Mouse (Mus musculus): Measurements from ENCODE around the gene Cyp2c23.

The Cyp2c23 gene

GRCm38 (mm10) chr19:44028972-44029371, at the start of gene Cyp2c23:
Gene Cyp2c23, minus strand, starts transcription at chr19:44029208.
- DNase-seq (ENCODE audit: low read depth), result no peak

- no peak for DNase-seq (ENCODE audit: low read depth)
Measured at GRCm38 (mm10) chr19:44077024-44077423, 48.0 kb upstream of the Cyp2c23 start.

- no peak for DNase-seq (ENCODE audit: low read depth)
Measured at GRCm38 (mm10) chr19:44076457-44076856, 47.4 kb upstream of the Cyp2c23 start.

DNA sequence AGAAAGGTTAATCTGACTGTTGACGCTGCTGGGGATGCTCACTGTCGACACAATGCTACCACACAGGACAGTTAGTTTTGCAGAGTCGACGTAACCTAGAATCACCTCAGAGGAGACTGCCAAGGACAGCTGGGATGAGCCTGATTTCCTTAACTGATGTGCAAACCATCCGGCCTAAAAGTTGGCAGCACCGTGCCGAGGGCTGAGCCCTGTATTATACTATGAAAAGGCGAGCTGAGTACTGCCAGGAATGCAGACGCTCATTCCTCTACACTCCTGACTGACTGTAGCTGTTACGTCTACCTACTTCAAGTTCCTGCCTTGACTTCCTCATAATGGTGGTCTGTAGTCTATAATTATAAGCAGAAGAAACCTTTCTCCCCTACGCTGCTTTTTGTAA, 46.0 kb upstream of the Cyp2c23 start:
- no peak for DNase-seq (ENCODE audit: low read depth)

- peak; percentile 4 for DNase-seq (ENCODE audit: low read depth)
Measured at GRCm38 (mm10) chr19:44071166-44071565, 42.2 kb upstream of the Cyp2c23 start.

DNA sequence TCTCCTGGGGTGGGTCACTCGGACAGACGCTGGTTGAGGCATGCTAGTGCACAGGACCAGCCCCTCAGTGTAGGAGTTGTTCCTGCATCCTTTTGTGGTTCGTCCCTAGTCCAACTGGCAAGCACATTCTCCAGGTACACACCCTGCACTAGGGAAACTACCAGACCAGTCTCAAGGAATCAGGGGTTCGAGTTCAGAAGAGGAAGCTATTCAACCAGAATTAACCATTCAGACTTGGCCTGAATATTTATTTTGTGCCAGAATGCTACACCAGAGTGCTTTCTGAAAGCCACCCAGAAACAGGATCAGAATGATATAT, 40.9 kb upstream of the Cyp2c23 start:
- no peak for DNase-seq (ENCODE audit: low read depth)

DNA sequence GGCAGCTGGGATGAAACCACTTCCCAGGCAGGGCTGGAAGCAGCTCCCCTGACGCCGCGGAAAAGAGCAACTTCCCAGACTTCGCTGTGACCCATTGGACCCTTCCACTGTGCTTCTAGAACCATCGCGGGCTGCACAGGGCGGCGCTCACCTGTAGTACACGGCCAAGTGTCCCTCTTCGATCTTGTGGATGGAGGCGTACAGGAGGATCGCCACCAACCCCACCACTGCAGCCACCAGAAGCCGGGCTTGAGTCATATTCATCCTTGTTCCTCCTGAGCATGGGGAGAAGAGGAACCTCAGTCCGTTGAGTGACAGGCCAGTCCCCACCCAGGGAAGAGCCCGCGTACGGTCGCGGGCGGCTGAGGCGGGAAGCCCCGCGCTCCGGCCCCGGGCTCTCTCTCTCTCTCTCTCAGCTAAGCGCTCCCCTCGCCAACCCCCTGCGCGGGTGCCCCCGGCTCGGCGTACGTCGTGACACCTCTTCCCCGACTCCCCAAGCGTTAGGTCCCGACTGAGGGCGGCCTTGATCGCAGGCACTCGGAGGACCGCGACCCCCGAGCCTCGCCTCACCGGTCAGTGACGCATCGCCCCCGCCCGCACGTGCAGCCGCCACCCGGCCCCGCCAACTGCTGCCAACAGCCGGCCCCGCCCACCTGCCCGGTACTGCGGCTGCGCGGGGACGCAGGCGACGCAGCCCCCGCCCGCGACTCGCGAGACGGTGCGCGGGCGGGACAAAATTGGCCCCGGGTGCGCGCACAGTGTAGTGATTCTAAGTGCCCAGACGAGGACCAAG, 40.3 kb upstream of the Cyp2c23 start, which contains the start of gene Erlin1:
TSS of gene Erlin1 (minus strand) at position 665 of the 793 bp plus-strand sequence.
- peak; percentile 86 for DNase-seq (ENCODE audit: low read depth)

DNA sequence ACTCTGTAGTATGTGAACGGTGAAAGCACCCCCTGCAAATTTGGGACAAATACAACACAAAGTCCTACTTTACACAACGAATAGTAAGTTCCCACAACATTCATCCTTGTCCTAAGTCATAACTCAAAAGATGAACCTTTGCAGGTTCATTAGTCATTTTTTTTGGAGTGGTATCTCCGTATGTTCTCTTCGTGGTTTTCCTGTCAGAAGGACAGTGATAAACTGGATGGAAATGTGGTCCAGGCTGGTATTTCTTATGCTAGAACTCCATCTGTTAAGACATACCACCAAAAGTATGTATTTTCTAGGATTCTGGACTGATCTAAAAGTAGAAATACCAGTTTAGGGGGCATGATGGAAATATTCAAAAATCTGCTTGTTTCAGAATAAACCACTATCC, 39.2 kb upstream of the Cyp2c23 start:
- peak; percentile 23 for DNase-seq (ENCODE audit: low read depth)

GRCm38 (mm10) chr19:44067323-44068049, 38.5 kb upstream of the Cyp2c23 start:
- peak; percentile 39 for DNase-seq (ENCODE audit: low read depth)

- DNase-seq (ENCODE audit: low read depth), result no peak
Measured at GRCm38 (mm10) chr19:44064734-44065133, 35.7 kb upstream of the Cyp2c23 start.

GRCm38 (mm10) chr19:44063773-44064172, 34.8 kb upstream of the Cyp2c23 start:
- no peak for DNase-seq (ENCODE audit: low read depth)

DNA sequence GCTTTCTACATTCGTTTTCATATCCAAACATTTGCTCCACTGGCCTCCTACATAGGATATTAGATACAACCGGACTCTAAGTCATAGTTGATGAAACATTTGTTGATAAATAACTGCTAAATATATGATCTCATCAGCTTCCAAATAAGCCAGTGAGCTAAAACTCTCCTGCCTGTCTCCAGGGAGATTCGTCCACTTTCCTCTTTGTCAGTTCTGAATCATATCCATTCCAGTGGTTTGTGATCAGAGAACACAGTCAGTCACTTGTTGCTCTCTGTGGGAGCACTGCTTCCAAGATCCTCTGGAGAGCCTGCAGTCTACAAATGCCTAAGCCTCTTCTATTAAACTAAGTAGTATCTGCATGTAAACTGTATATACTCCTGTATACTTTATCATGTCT, 31.2 kb upstream of the Cyp2c23 start:
- no peak for DNase-seq (ENCODE audit: low read depth)

DNA sequence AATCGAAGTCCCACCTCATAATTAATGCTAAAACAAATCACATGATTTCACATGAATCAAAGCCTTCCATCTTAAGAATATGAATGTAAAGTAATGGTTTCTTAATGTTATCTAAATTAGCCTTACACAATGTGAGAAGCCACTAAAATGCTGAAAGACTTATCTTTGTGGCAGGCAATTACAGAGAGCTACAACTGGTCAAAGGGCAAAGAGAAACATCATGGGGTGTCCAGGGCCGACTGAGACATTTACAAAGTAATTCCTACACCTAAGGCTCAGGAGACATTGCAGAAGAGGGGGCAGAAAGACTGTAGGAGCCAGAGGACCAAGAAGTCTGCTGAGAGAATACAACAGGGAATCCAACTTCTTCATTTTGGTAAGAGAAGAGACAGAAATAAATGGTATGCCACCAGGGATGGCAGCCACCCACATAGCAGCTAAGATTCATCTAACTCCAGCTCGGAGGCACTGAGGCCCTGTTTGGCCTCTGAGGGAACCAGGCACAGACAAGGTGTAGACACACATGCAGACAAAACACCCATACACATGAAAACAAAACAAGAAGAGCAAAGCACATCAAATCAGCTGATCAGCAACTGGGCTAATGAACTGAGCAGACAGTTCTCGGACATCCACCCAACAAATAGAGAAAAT, 26.3 kb upstream of the Cyp2c23 start:
- DNase-seq (ENCODE audit: low read depth), result no peak

GRCm38 (mm10) chr19:44050388-44050787, 21.4 kb upstream of the Cyp2c23 start:
- no peak for DNase-seq (ENCODE audit: low read depth)

- no peak for DNase-seq (ENCODE audit: low read depth)
Measured at GRCm38 (mm10) chr19:44049282-44049681, 20.3 kb upstream of the Cyp2c23 start.

GRCm38 (mm10) chr19:44045847-44046246, 16.8 kb upstream of the Cyp2c23 start:
- DNase-seq (ENCODE audit: low read depth), result no peak

GRCm38 (mm10) chr19:44042121-44042520, 13.1 kb upstream of the Cyp2c23 start:
- DNase-seq (ENCODE audit: low read depth), result no peak

- DNase-seq (ENCODE audit: low read depth), result no peak
Measured at GRCm38 (mm10) chr19:44033396-44033795, 4.4 kb upstream of the Cyp2c23 start.

DNA sequence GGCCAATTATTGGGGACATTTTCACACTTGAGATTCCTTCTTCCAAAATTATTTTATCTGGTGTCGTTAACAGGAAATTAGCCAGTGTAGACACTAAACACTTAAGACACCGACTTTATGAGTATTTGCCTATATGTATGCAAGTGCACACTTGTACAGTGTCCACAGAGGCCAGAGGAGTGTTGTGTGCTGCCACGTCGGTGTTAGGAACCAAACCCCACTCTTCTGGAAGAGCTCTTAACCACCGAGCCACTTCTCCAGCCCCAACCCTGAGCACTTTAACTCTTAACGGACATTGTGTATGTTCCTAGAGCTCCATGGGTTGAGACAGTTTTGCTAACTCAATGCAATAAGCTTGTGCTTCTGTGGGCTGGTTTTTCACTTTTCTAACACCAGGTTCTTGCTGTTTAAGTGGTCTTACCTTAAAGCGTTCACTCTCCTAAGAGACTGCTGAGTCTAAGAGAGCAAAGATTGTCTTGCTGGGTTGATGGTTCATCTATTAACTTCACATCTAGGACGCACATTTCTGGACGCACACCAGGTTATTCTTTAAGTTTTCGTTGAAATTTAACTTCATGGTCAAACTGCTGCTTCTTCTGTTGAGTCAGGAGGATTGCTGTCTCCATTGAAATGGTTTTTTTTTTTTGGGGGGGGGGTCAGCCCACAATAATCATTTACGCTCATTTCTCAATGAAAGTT, 3.2 kb upstream of the Cyp2c23 start:
- no peak for DNase-seq (ENCODE audit: low read depth)

DNA sequence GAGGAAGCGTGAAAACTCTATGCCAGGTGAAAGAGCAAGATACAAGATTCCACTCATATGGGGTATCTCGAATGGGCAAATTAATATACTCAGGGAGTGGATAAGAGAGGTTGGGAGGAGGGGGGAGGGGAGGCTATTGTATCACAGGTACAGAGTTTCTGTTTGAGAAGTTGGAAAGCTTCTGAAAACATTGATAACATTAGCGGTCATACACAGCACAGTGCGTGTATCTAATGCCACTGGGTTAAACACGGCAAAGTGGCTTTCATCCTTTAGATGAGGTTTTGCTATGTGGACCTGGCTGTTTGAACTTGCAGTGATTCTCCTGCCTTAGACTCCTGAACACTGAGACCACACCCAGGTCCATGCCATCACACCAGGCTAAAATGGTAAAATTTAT, 1.0 kb upstream of the Cyp2c23 start:
- DNase-seq (ENCODE audit: low read depth), result no peak

- no peak for DNase-seq (ENCODE audit: low read depth)
Measured at GRCm38 (mm10) chr19:44026956-44027530, 2.0 kb downstream of the Cyp2c23 start.

Measured in induced T-regulatory cell, adult 2 months (primary cell).